Mouse (Mus musculus): ENCODE measurements at regions not wholly inside any gene's neighbourhood (a gene's known extent, or its start where the extent isn't known, plus 50 kb on each side); places are given as distances from the start of the nearest gene placed in this dataset.

DNA sequence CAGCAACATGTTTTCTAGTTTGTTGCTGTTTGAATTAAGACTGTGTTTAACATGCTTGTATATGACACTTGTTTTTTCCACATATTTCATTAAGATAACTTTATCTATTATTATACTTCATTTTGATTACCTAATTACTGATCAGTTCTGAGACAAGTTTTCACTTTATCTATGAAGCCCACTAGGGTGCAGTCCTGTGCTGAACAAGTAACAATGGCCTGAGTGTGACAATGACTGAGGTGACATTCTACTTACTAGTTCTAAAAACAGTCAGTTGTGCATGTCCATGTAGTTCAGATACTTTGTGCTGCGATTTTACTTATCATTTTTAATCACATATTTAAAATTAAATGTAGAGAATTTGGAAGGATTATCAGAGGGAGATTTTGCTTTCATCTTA lies 1795.2 kb upstream of the Gm37988 start:
- DNase-seq, result no peak
- intact Hi-C loops (cut with DNase I), result no loop called here

DNA sequence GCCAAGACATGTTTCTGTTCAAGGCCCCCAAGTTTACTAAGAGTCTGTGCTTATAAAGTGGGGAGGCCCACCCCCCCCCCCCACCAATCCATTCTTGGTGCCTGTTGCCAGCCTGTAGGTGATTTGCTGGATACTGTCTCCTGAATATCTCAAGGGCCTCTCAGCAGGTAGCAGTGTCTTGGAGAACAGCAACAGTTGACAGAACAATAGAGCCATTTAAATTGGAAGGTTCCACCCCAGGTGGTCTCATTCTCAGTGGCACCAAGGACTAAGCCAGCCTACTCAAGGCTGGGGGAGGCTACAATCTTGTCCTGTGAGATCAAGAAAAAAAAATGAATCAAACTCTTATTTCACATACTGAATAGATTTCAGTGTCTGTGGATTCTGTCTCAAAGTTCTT lies 1744.9 kb upstream of the Gm37988 start:
- intact Hi-C loops (cut with DNase I), result no loop called here

DNA sequence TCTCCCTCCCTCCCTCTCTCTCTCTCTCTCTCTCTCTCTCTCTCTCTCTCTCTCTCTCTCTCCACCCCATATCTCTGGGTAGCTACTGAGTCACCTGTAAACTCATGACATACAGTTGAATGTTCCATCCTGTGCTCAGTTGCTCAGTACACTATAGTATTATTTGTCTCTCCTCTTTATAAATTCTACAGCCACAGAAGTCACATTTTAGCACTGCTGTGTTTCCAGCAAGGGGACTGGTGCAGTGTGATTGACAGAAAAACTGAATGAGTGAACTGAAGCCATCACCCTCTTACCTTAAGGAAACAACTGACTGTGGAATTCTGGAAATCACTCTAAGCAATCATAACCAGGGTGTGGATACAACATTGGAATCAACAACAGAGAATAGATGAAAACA lies 1713.3 kb upstream of the Gm37988 start:
- DNase-seq, result no peak
- intact Hi-C loops (cut with DNase I), result no loop called here

More for the DNA sequence above, 1744.9 kb upstream of the Gm37988 start:
- no peak for DNase-seq

DNA sequence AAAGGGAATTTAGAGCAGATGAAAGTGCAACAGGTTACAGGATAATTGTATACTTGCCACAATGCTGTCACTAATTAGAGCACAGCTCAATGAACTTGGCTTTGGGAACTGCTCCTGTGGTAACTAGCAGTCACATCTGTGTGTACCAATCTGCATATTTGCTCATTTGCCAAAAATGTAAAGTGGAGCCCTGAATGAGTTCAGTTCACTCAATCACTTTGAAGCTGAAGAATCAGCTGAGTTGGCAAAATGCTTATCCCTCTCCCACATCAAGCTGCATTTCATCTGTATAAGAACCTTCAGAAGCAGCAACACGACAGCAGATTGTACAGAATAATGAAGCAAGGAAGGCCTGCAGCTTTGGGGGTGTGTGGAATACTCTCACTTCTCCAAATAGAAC lies 1712.8 kb upstream of the Gm37988 start:
- intact Hi-C loops (cut with DNase I), result no loop called here
- DNase-seq, result no peak

DNA sequence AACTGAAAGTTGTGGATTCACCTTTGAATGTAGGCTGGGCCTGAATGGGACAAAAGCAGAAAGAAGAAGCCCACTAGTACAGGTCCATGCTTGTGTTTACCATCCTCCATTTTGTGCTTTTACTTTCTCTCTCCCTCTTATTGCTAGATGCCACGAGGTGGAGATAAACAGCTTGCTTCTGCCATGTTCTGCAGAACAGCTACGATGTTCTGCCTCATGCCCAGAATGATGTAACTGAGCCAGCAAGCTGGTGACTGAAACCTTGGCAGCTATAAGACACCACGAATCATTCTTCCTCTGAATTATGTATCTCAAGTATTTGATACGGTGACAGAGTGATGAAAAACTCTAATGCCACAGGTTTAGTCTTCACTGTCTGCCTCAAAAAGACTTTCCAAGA lies 1694.1 kb upstream of the Gm37988 start:
- intact Hi-C loops (cut with DNase I), result no loop called here
- no peak for DNase-seq

DNA sequence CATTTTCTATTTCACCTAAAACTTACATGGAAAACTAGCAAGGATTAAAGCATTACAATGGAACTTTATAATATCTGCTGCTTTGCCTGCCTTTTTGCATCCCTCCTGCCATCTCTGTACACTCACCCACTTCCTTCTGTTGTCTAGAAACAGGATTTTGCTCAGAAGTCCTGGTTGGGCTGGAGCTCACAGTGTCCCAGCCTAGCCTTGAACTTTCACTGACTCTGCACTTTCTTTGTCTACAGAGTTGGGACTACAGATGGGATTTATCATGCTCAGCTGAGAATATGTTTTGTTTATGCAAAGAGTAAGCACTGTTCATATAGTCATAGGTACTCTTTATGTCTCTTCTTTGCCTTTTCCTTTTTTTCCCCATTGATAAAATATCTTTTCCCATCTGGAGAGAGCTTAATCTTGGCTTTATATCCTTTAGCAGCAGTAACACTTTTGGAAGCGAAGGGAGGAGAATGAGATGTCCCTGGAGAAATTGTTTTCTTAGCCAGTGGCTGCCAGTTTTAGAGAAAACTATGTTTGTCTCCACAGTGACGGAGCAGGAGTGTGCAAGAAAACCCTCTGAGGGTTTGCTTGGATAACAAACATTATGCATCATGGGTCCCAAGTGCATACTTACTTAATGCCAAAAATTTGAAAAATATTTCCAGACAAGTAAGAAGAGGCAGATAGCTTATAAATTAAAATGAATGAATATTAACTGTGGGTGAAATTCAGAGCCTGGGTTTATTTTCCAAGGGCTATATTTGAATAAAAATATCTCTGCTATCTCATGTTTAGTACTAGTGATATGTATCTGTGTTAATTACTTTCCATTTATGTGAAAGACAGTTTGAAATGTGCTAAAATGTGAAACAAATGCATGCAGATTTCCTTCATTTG lies 1687.9 kb upstream of the Gm37988 start:
- peak in 1 of 2 experiments; percentile 6 for DNase-seq
- intact Hi-C loops (cut with DNase I), result no loop called here

DNA sequence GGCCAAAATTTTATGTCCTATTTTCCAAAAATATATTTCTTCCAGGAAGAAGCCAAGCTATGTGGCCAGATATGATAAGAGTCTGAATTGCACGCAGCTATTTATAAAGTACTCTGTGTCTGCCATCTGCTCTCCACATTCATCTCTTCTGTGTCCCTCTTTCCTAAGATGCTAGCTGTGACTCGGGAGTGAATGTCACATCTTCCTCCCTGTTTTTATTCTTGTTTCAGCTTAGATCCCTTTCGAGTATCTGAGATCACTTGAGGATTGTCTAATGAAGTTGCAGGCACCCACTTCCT lies 1687.4 kb upstream of the Gm37988 start:
- no peak for DNase-seq
- intact Hi-C loops (cut with DNase I), result no loop called here

DNA sequence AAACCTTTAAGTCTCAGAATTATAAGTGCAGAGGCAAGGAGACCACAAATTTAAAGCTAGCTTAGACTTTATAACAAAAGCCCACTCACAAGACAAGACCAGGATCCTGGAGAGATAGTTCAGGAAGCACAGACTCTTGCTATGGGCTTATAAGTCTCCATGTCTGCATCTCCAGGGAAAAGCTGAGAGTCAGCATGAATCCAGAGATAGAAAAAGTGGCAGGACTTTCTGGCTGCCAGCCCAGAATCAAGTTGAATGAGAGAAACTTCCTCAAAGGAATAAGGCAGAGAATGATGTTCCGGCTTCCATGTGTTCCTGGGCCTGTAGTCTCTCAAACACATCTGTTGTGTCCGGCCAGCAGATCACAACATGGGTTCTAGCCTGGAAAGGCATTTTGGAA lies 1686.4 kb upstream of the Gm37988 start:
- intact Hi-C loops (cut with DNase I), result no loop called here
- peak; percentile 43 to 45 for DNase-seq

DNA sequence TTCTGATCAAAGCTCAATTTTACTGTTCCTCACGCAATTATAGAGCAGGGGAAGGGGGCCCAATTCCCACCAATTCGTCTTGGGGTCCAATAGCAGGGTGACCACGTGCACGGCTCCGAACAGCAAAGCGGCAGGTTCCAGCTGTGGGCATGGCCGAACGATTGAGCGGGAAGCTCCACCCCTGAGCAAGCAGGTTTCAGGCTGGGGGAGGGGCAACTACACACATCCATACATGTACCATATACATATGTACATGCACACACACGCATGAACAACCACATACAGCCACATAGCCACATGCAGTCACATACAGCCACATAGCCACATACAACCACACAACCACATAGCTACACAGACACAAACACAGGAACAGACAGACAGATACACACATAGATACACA lies 1685.9 kb upstream of the Gm37988 start:
- intact Hi-C loops (cut with DNase I), result no loop called here

More for the DNA sequence above, 1685.9 kb upstream of the Gm37988 start:
- no peak for DNase-seq
